Comparison of ENCODE assay signal across 11 mouse cellular contexts in genomic region chr11:118318678-118319077, GRCm38 (mm10). TPM values are rescaled to one million over a fixed set of nuclear protein-coding genes. Genes with fewer than 3 reads are reported as not detected.
A peak's percentile ranks its signal among the peaks of the same experiment; 100 is the strongest.
DNase-seq lines count a peak whose midpoint lies in the region; ATAC-seq and TF ChIP-seq lines count a peak whose summit lies in the region.
"Had no signal": no experiment of that assay in that cellular context is flagged by ENCODE, and none has a peak within 500 bp of the region (broad histone marks: within the 10 kb centered on the region; RNA-seq: fewer than 3 reads in every experiment).

No protein-coding gene starts in this region.

- no peak for TF ChIP-seq POLR2A in cerebellum, adult 2 months (IDR thresholded peaks at IDR 0.05; ENCODE audit: borderline replicate concordance, insufficient read depth, low read length)
- TF ChIP-seq POLR2A in brain, embryonic 14.5 days (IDR thresholded peaks at IDR 0.05; ENCODE audit: borderline replicate concordance, extremely low read depth, insufficient read depth, insufficient read length, poor library complexity, severe bottlenecking): no peak

- H3K9ac ChIP-seq in liver, embryonic 16.5 days (ENCODE audit: low read depth, low read length): no peak overlapping the region
- H3K9ac ChIP-seq: heart, embryonic 15.5 days; neural tube, embryonic 12.5 days had no signal

- intact Hi-C loops in left cerebral cortex, postnatal 4 days (cut with DNase I): loop anchor here (5.0 kb wide), 1 partner anchor 34 kb away; no protein-coding TSS in a partner anchor

- H3K27ac ChIP-seq in cerebellum, adult 2 months (ENCODE audit: insufficient read depth, low read length): no peak overlapping the region
- H3K27ac ChIP-seq in liver, embryonic 16.5 days (ENCODE audit: low read length): no peak overlapping the region
- H3K27ac ChIP-seq: heart, embryonic 15.5 days; neural tube, embryonic 12.5 days had no signal

- H3K4me1 ChIP-seq in cerebellum, adult 2 months (ENCODE audit: control insufficient read depth, insufficient read depth, low read length): no peaks in the 10 kb centered on the region
- H3K4me1 ChIP-seq in liver, embryonic 16.5 days (ENCODE audit: control insufficient read depth, low read depth, low read length): no peaks in the 10 kb centered on the region

- no peak for DNase-seq in cerebellum, adult 2 months
- DNase-seq in cerebellum, adult 9-11 months: no peak
- peak; percentile 53 for DNase-seq in left cerebral cortex, postnatal 4 days
- no peak for DNase-seq in left cerebral cortex, adult 8-10 months (ENCODE audit: low spot score in 2 of 2)
- DNase-seq in brain, embryonic 14.5 days (ENCODE audit: low read depth): peak; percentile 54
- peak; percentile 66 for DNase-seq in splenic B cell, adult 2 months (ENCODE audit: low read depth, low spot score)
- no peak for DNase-seq in urinary bladder, postnatal 25 days (ENCODE audit: low spot score)

- TF ChIP-seq CTCF in cerebellum, adult 2 months (IDR thresholded peaks at IDR 0.05; ENCODE audit: borderline replicate concordance, insufficient read depth, low read depth, low read length): peak; percentile 51; the same call in 1 of the 2 replicates
- peak; percentile 50; the same call in 1 of the 2 replicates for TF ChIP-seq CTCF in brain, embryonic 14.5 days (IDR thresholded peaks at IDR 0.05; ENCODE audit: borderline replicate concordance, extremely low read depth, insufficient read depth, insufficient read length)

- peak; percentile 21; the same call in 1 of the 2 replicates for ATAC-seq in liver, embryonic 16.5 days (ENCODE audit: low read depth)
- ATAC-seq: Patski had no signal

- 72% methylated on average over 5 of the region's 5 CpGs for WGBS in cerebellum, adult 2 months
- WGBS in liver, embryonic 16.5 days (ENCODE audit: insufficient replicate concordance): 44% methylated on average over 5 of the region's 5 CpGs

- no peak overlapping the region for H3K4me2 ChIP-seq in liver, embryonic 16.5 days (ENCODE audit: low read depth, low read length)
- H3K4me2 ChIP-seq: heart, embryonic 15.5 days; neural tube, embryonic 12.5 days had no signal

- no peaks in the 10 kb centered on the region for H3K36me3 ChIP-seq in liver, embryonic 16.5 days (ENCODE audit: control insufficient read depth, insufficient read depth)
- H3K36me3 ChIP-seq in splenic B cell, adult 2 months (ENCODE audit: control insufficient read depth, insufficient read depth, low read length, poor library complexity, severe bottlenecking): no peaks in the 10 kb centered on the region

- no peaks in the 10 kb centered on the region for H3K9me3 ChIP-seq in liver, embryonic 16.5 days (replicated peaks; ENCODE audit: control insufficient read depth, low read length)
- H3K9me3 ChIP-seq: heart, embryonic 15.5 days; neural tube, embryonic 12.5 days had no signal

- no peak overlapping the region for H3K4me3 ChIP-seq in cerebellum, adult 2 months (replicated peaks; ENCODE audit: insufficient read depth, low read depth, low read length)
- H3K4me3 ChIP-seq in liver, embryonic 16.5 days (ENCODE audit: low read depth, low read length): no peak overlapping the region
- H3K4me3 ChIP-seq: heart, embryonic 15.5 days; neural tube, embryonic 12.5 days had no signal

- no peaks in the 10 kb centered on the region for H3K27me3 ChIP-seq in cerebellum, adult 2 months (ENCODE audit: control insufficient read depth, insufficient read depth, low read length)
- H3K27me3 ChIP-seq in liver, embryonic 16.5 days (ENCODE audit: control insufficient read depth, insufficient read depth, low read depth, low read length): no peaks in the 10 kb centered on the region
- H3K27me3 ChIP-seq in splenic B cell, adult 2 months (ENCODE audit: control insufficient read depth, insufficient read depth, low read length, poor library complexity, severe bottlenecking): no peaks in the 10 kb centered on the region
- H3K27me3 ChIP-seq: heart, embryonic 15.5 days; neural tube, embryonic 12.5 days; Patski had no signal

RNA-seq across cellular contexts. Expression of gene Cep295nl, which starts 23.6 kb away (rescaled TPM):
- 0.21 and 0.49 TPM in 2 replicates for polyA plus RNA-seq in cerebellum, adult 2 months (2012; rRNA removed)
- total RNA-seq in left cerebral cortex, postnatal 4 days (2021): 1 to 10 TPM; 2.8 to 3.9 TPM
- 1 to 10 TPM in 3 of 4 experiments, under 1 TPM in 1; 0.98 to 3.2 (median 1.5) TPM for total RNA-seq in left cerebral cortex, adult 8-10 months (2022)
- 0.10 and 0.45 TPM in 2 replicates for polyA plus RNA-seq in brain, embryonic 14.5 days (2012; rRNA removed)
- not detected in 2 replicates for polyA plus RNA-seq in liver, embryonic 16.5 days (2015; fragmentation: Nextera tagmentation; extraction: Ambion mirVana)

RNA-seq across cellular contexts. Expression of gene Usp36, which starts 28.6 kb away (rescaled TPM):
- polyA plus RNA-seq in cerebellum, adult 2 months (2012; rRNA removed): 33.6 and 33.8 TPM in 2 replicates
- 10 to 100 TPM; 27.3 to 30.2 TPM for total RNA-seq in left cerebral cortex, postnatal 4 days (2021)
- 10 to 100 TPM; 29.6 to 33.3 (median 30.1) TPM for total RNA-seq in left cerebral cortex, adult 8-10 months (2022)
- 20.0 and 23.4 TPM in 2 replicates for polyA plus RNA-seq in brain, embryonic 14.5 days (2012; rRNA removed)
- 4.9 and 5.7 TPM in 2 replicates for polyA plus RNA-seq in liver, embryonic 16.5 days (2015; fragmentation: Nextera tagmentation; extraction: Ambion mirVana)

RNA-seq across cellular contexts. Expression of gene Timp2, which starts 36.9 kb away (rescaled TPM):
- 119 and 137 TPM in 2 replicates for polyA plus RNA-seq in cerebellum, adult 2 months (2012; rRNA removed)
- total RNA-seq in left cerebral cortex, postnatal 4 days (2021): 100 to 1,000 TPM; 273 to 295 TPM
- 100 to 1,000 TPM; 239 to 259 (median 249) TPM for total RNA-seq in left cerebral cortex, adult 8-10 months (2022)
- polyA plus RNA-seq in brain, embryonic 14.5 days (2012; rRNA removed): 77.6 and 95.4 TPM in 2 replicates
- 5.1 and 6.1 TPM in 2 replicates for polyA plus RNA-seq in liver, embryonic 16.5 days (2015; fragmentation: Nextera tagmentation; extraction: Ambion mirVana)

Comparison
In these comparisons a context has a peak if more than half of its experiments do, and no peak if none do; other contexts are left out.
1. DNase-seq: peak in left cerebral cortex, postnatal 4 days (single experiment), brain, embryonic 14.5 days (single experiment) and splenic B cell, adult 2 months (single experiment); none in cerebellum, adult 2 months (0 of 2), cerebellum, adult 9-11 months (single experiment), left cerebral cortex, adult 8-10 months (0 of 2) and urinary bladder, postnatal 25 days (single experiment).
2. RNA of gene Timp2, which starts 36.9 kb away (polyA plus RNA-seq): 119 to 137 TPM in cerebellum, adult 2 months and 77.6 to 95.4 TPM in brain, embryonic 14.5 days; 5.1 to 6.1 TPM in liver, embryonic 16.5 days; every median in the first group is over 10 times any median in the second.